Mouse (Mus musculus) lung, embryonic 16.5 days (tissue): ENCODE data around the gene Fmod. TPM values are rescaled to one million over a fixed set of nuclear protein-coding genes. Genes with fewer than 3 reads are reported as not detected.
A peak's percentile ranks its signal among the peaks of the same experiment; 100 is the strongest.

Source experiments
- ATAC-seq: fragments of 200-750 bp; cut with Nextera tagmentation; 2 replicates; pipeline ENCODE4 v1.8.0; 2017; ENCODE audit warnings: low read depth, mild to moderate bottlenecking, moderate library complexity
- H3K27ac ChIP-seq: fragments of 300-500 bp; sonication (generic); 2 replicates; pipeline ENCODE4 v1.5.1; 2014; ENCODE audit warnings: mild to moderate bottlenecking, control low read depth, low read length
- H3K27me3 ChIP-seq: fragments of 300-500 bp; sonication (generic); 2 replicates; pipeline ENCODE4 v1.6.1; 2014; ENCODE audit warnings: low read depth, low read length, mixed read lengths; ENCODE audit not compliant: control insufficient read depth, insufficient read depth
- H3K36me3 ChIP-seq: fragments of 300-500 bp; sonication (generic); 2 replicates; pipeline ENCODE4 v1.6.1; 2014; ENCODE audit warnings: low read length; ENCODE audit not compliant: control insufficient read depth, insufficient read depth
- H3K4me1 ChIP-seq: fragments of 300-500 bp; sonication (generic); replicated peaks from 2 replicates; pipeline ENCODE4 v1.6.1; 2014; ENCODE audit warnings: low read length, mixed read lengths; ENCODE audit not compliant: control insufficient read depth, insufficient read depth
- H3K4me2 ChIP-seq: fragments of 300-500 bp; sonication (generic); 2 replicates; pipeline ENCODE4 v1.6.1; 2014; ENCODE audit warnings: low read depth, low read length, control low read depth
- H3K4me3 ChIP-seq: fragments of 300-500 bp; sonication (generic); 2 replicates; pipeline ENCODE4 v1.5.1; 2014; ENCODE audit warnings: mild to moderate bottlenecking, low read length, control low read depth
- H3K9ac ChIP-seq: fragments of 300-500 bp; sonication (generic); 2 replicates; pipeline ENCODE4 v1.6.1; 2014; ENCODE audit warnings: low read length, control low read depth
- H3K9me3 ChIP-seq: fragments of 300-500 bp; sonication (generic); 2 replicates; pipeline ENCODE4 v1.6.1; 2016; ENCODE audit warnings: low read length; ENCODE audit not compliant: control insufficient read depth
- WGBS: fragments of 180-500 bp; shearing (Covaris S2); extraction: QIAGEN DNeasy Blood & Tissue Kit; methylation state at CpG from one replicate; pipeline ENCODE4 v1.1.7; 2014; 5-methylcytosine and 5-hydroxymethylcytosine counted together
- polyA plus RNA-seq: library from polyadenylated mRNA; unstranded; fragments of >200 nt; fragmentation: Nextera tagmentation; extraction: Ambion mirVana; gene quantifications from 2 replicates; pipeline ENCODE4 v1.2.1, GENCODE M21; 2015

The Fmod gene
- polyA plus RNA-seq, 1 experiment from 2014 or later: 191 TPM

DNA sequence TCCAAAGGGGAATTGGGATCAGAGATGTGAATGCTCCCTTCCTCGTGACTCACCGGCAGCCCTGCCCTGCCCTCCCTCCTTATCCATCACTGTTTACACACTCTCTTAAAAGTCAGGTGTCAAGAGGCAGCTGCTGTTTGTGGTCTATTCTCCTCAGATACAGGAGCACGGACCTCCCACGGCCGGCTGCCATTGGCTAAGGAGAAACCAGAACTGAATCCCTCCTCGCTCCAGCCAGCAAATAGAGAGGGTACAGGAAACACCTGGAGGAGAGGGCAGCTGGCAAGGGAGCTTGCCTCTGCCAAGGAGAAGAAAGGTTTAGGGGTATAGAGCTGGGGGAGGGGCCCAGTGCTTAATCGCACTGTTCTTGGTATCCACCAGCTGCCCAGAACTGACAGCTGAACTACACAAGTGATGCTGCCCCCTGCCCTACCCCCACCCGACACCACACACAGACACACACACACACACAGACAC is 30.1 kb downstream of the Fmod start:
- H3K27ac ChIP-seq: peak overlapping the region; percentile 99
- 8% methylated on average over 8 of the region's 8 CpGs for WGBS
- H3K9me3 ChIP-seq: no peaks in the 10 kb centered on the region
- H3K4me1 ChIP-seq: peaks cover 84% of the 10 kb centered on the region
- H3K9ac ChIP-seq: no peak overlapping the region; the same call in 1 of the 2 replicates
- H3K4me2 ChIP-seq: no peak overlapping the region; the same call in 1 of the 2 replicates
- H3K27me3 ChIP-seq: no peaks in the 10 kb centered on the region
- no peaks in the 10 kb centered on the region for H3K36me3 ChIP-seq
- peak; percentile 70 for ATAC-seq
- H3K4me3 ChIP-seq: no peak overlapping the region

DNA sequence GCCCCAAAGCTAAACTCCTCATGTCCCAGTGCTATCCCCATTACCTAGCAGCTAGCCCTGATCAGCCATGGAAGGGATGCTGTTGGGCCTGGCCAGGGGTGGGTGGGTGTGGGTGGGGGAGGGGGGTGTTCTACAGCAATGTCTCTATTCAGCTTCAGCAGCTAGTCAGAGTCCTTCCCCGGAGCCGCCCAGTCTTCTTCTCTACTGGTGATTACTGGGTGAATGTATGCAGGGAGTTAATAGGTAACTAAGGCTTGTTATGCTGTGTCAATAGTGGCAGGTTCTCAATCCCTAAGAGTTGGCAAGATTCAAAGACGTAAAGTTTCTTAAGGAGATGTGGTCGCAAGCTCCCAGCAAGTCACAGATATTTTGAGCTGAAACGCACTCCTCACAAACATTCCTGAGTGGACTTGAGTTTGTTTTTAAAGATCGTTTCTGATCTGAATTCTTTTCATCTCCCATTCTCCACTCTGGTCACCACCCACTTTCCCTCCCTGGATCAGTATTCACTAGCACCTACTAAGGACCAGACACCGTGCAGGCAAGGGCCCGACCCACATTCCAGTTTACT is 33.1 kb downstream of the Fmod start:
- Histone ChIP-seq H3K36me3 (0 out of 2 replicates have a peak, but pooled peaks cover 3% of the 10 kb centered on the region), H3K4me3 (no peak overlapping the region), H3K27me3 (no peaks in the 10 kb centered on the region), H3K9me3 (no peaks in the 10 kb centered on the region), H3K4me2 (peak overlapping the region; percentile 41), H3K9ac (peak overlapping the region; percentile 57), H3K4me1 (peaks cover 78% of the 10 kb centered on the region), H3K27ac (peak overlapping the region; percentile 97)
- peak; percentile 63 for ATAC-seq
- WGBS: 39% methylated on average over 8 of the region's 8 CpGs

DNA sequence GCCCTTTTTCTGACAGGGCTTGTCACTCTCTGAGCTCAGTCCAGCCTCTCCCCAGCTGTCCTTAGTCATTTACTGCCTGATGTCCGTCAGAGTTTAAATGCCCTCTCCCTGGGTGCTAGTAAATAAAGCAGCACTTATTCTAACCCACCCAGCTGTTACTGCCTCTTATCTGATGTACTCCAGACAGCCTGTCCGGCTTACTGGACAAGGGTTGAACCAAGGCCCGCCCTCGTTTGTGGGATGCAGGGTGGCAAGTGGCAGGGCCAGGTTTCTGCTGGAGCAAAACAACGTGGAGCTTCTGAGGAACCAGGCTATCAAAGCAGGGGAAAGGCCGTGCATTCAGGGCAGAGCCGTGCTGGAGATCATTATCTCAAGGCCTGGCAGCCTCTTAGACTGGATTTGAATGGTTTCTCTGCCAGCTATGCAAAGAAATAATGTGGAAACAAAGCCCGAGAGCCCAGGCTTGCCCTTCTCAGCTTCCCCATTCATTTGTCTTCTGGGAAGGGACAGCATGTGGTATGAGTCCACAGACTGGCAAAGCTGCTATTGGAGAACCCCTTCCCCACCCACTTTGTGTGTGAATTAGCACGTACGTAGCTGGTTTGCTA is 34.5 kb downstream of the Fmod start:
- peaks cover 76% of the 10 kb centered on the region for H3K4me1 ChIP-seq
- H3K27ac ChIP-seq: peak overlapping the region; percentile 97

DNA sequence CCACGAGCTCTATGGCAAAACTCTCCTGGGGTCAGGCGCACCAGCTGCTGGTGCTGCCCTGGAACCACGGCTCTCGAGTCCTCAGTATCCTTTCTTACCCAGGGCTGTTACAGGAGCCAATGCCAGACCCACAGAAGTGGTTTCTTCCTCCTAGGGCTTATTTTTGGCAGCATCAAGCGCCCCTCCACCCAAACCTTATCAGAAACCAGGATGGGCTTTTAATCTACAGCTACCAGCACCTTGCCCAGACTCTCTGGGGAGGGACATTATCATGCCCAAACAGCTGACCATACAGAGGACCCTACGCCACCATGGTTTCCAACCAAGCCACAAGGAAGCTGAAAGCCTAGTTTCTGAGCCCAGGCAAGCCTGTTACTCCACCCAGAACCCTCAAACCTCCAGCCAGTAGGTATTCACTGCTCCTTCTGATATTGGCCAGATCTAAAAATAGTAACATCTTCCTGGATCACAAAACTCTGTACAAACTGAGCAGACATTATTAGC is 36.1 kb downstream of the Fmod start:
- Histone ChIP-seq H3K27ac (peak overlapping the region; percentile 49), H3K36me3 (peaks cover 20% of the 10 kb centered on the region), H3K27me3 (no peaks in the 10 kb centered on the region), H3K9ac (no peak overlapping the region), H3K9me3 (no peaks in the 10 kb centered on the region), H3K4me3 (no peak overlapping the region), H3K4me2 (no peak overlapping the region), H3K4me1 (peaks cover 73% of the 10 kb centered on the region)
- whole genome bisulfite sequencing: 71% methylated on average over 6 of the region's 6 CpGs
- ATAC-seq: no peak

More for the DNA sequence above, 34.5 kb downstream of the Fmod start:
- 20% methylated on average over 10 of the region's 10 CpGs for WGBS
- ATAC-seq: peak; percentile 53
- Histone ChIP-seq H3K9ac (peak overlapping the region; percentile 57), H3K36me3 (peaks cover 13% of the 10 kb centered on the region), H3K4me2 (no peak overlapping the region; the same call in 1 of the 2 replicates), H3K27me3 (no peaks in the 10 kb centered on the region), H3K9me3 (no peaks in the 10 kb centered on the region), H3K4me3 (no peak overlapping the region)

DNA sequence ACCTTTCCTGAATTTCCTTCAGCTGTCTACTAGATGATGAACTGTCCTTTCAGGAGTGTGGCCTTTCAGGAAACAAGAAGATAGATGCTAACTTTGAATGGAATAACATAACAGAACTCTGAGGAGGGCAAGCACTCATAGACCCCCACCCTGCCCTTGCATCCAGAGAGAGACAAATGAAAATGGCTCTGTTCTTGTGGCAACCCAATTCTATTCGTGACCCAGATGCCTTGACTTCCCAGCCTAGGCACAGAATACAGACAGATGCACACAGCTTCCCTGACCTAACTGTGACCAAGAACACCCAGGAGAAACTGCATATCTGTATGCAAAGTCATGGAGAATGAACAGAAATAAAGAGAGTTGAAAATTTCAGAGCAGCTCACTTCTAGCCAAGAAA is 36.6 kb downstream of the Fmod start:
- no peak overlapping the region for H3K9ac ChIP-seq
- H3K9me3 ChIP-seq: no peaks in the 10 kb centered on the region
- 64% methylated on average over 1 of the region's 1 CpGs for WGBS
- no peak overlapping the region for H3K4me2 ChIP-seq
- no peaks in the 10 kb centered on the region for H3K27me3 ChIP-seq
- peaks cover 20% of the 10 kb centered on the region for H3K36me3 ChIP-seq
- H3K4me3 ChIP-seq: no peak overlapping the region
- peak overlapping the region; percentile 49 for H3K27ac ChIP-seq
- no peak for ATAC-seq
- H3K4me1 ChIP-seq: peaks cover 71% of the 10 kb centered on the region

DNA sequence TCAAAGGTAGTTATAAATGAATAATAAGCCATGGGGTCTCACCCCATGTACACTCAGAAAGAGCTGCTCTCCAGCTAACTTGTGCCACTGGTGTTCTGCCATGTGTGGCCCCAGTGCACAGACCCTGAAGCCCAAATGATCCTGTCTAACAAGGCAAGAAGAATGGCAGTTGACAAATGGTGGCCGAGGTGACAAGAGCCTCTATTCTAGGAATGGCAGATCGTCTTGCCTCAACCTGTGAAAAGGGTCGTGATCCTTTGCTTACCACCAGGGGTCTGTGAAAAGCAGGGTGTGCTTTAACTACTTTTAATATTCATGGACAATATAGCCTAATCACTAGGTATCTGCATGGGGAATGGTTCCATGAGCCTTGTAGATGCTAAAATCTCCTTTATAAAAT is 37.1 kb downstream of the Fmod start:
- Histone ChIP-seq H3K4me3 (no peak overlapping the region), H3K27me3 (no peaks in the 10 kb centered on the region), H3K36me3 (peaks cover 20% of the 10 kb centered on the region), H3K4me1 (peaks cover 69% of the 10 kb centered on the region), H3K27ac (peak overlapping the region; percentile 49; the same call in 1 of the 2 replicates), H3K4me2 (peak overlapping the region; percentile 65; the same call in 1 of the 2 replicates), H3K9me3 (no peaks in the 10 kb centered on the region), H3K9ac (no peak overlapping the region)
- ATAC-seq: no peak
- 62% methylated on average over 3 of the region's 3 CpGs for WGBS

DNA sequence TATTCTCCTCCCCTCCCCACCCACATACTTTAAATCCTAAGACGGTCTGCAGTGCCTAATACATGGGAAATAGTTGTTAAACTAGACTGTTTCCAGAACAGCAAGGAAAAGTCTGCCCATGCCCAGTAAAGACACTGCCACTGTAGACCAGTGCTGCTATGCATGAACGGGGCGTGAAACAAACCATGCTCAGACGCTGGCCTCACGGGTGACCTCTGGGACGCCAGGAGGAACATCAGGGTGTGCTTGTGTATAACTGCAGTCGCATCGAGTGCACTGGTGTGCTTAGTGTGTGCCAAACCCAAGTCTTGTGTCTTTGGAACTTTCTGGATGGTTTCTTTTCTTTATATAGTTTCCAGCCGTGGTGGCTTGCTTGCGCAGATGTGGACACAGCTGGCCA is 37.6 kb downstream of the Fmod start:
- WGBS: 74% methylated on average over 10 of the region's 10 CpGs
- no peak overlapping the region for H3K4me3 ChIP-seq
- 0 out of 2 replicates have a peak overlapping the region, but pooled peaks have one; percentile 14 for H3K27ac ChIP-seq

DNA sequence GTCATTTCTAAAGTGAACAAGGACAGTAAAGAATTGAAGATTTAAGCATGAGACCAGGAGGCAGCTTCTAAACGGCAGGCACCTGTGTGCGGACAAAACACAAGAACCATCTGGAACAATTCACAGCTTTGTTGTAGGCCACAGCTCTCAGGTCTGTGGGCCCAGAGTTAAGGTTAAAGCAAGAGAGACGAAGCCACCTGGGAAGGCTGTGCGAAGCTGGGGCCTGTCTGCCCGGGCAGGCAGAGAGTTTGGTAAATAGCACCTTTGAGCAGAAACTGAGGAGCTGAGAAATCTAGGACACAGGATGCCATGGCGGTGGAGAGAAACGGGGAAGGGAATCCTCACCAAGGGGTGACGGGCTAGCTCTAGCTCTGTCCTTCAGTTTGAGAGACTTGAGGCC is 38.5 kb downstream of the Fmod start:
- Histone ChIP-seq H3K27ac (peak overlapping the region; percentile 66), H3K4me2 (peak overlapping the region; percentile 65), H3K4me1 (peaks cover 71% of the 10 kb centered on the region), H3K27me3 (no peaks in the 10 kb centered on the region), H3K36me3 (peaks cover 20% of the 10 kb centered on the region), H3K9me3 (no peaks in the 10 kb centered on the region), H3K4me3 (peak overlapping the region; percentile 80), H3K9ac (peak overlapping the region; percentile 88)
- ATAC-seq: no peak
- WGBS: 74% methylated on average over 8 of the region's 8 CpGs

More for the DNA sequence above, 37.6 kb downstream of the Fmod start:
- H3K36me3 ChIP-seq: peaks cover 20% of the 10 kb centered on the region
- peak overlapping the region; percentile 65 for H3K4me2 ChIP-seq
- H3K9me3 ChIP-seq: no peaks in the 10 kb centered on the region
- H3K27me3 ChIP-seq: no peaks in the 10 kb centered on the region
- no peak overlapping the region; the same call in 1 of the 2 replicates for H3K9ac ChIP-seq
- H3K4me1 ChIP-seq: peaks cover 68% of the 10 kb centered on the region
- ATAC-seq: no peak

DNA sequence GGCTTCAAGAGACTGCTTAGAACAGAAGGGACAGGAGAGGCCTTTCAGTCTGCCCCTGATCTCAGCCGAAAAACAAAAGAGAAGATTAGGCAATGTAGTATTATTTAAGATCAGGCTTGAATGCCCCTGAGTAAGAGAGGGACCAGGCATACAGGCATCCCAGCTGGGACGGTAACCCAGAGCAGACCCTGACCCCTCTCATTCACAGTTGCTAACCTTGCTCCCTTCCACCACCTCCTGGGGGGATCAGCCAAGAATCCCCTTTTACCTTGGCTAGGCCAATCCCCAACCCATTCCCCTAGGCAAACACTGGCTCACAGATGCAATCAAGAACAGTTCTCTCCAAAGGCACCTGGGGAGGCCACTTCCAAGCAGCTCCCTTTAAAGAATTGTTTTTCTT is 39.7 kb downstream of the Fmod start:
- no peaks in the 10 kb centered on the region for H3K9me3 ChIP-seq
- H3K27me3 ChIP-seq: no peaks in the 10 kb centered on the region
- H3K9ac ChIP-seq: peak overlapping the region; percentile 88
- H3K4me1 ChIP-seq: peaks cover 59% of the 10 kb centered on the region
- H3K4me2 ChIP-seq: peak overlapping the region; percentile 65
- H3K4me3 ChIP-seq: peak overlapping the region; percentile 80
- WGBS: 59% methylated on average over 2 of the region's 2 CpGs
- peak overlapping the region; percentile 66 for H3K27ac ChIP-seq
- ATAC-seq: no peak
- peaks cover 20% of the 10 kb centered on the region for H3K36me3 ChIP-seq
